Mouse (Mus musculus) testis, adult 2 months (tissue): ENCODE measurements around the gene Hacl1. TPM values are rescaled to one million over a fixed set of nuclear protein-coding genes. Genes with fewer than 3 reads are reported as not detected.

Experiments
- H3K27ac ChIP-seq: fragments of 200-500 bp; 2 replicates; pipeline ENCODE4 v1.5.1; 2012; ENCODE audit warnings: low read depth, low read length; ENCODE audit not compliant: control insufficient read depth, insufficient read depth
- H3K27me3 ChIP-seq: fragments of 200-500 bp; 2 replicates; pipeline ENCODE4 v1.6.1; 2012; ENCODE audit warnings: mild to moderate bottlenecking, low read length, moderate library complexity; ENCODE audit not compliant: control insufficient read depth, insufficient read depth
- H3K36me3 ChIP-seq: fragments of 200-500 bp; 2 replicates; pipeline ENCODE4 v1.6.1; 2012; ENCODE audit warnings: mild to moderate bottlenecking, low read length; ENCODE audit not compliant: control insufficient read depth, insufficient read depth
- H3K4me1 ChIP-seq: fragments of 200-500 bp; 2 replicates; pipeline ENCODE4 v1.6.1; 2012; ENCODE audit warnings: low read length; ENCODE audit not compliant: control insufficient read depth, insufficient read depth
- H3K4me3 ChIP-seq: fragments of 200-500 bp; 2 replicates; pipeline ENCODE4 v1.5.1; 2012; ENCODE audit warnings: low read depth, mild to moderate bottlenecking, low read length, moderate library complexity, mixed read lengths; ENCODE audit not compliant: control insufficient read depth
- CTCF ChIP-seq: fragments of 200-500 bp; IDR thresholded peaks from 2 replicates; pipeline ENCODE4 v1.5.1; 2012; ENCODE audit warnings: low read depth, mild to moderate bottlenecking, inconsistent platforms, low read length, moderate library complexity; ENCODE audit not compliant: control insufficient read depth, insufficient read depth, insufficient replicate concordance
- POLR2A ChIP-seq: fragments of 200-500 bp; IDR thresholded peaks from 2 replicates; pipeline ENCODE4 v1.6.1; 2012; ENCODE audit warnings: low read depth, mild to moderate bottlenecking, inconsistent platforms, low read length, moderate library complexity; ENCODE audit not compliant: control insufficient read depth
- polyA plus RNA-seq: library from polyadenylated mRNA; depleted of rRNA; stranded (reverse); fragments of >200 nt; gene quantifications from 2 replicates; pipeline ENCODE4 v1.2.3, GENCODE M21; 2012; rRNA removed

Hacl1 gene
- polyA plus RNA-seq: 11.3 and 15.1 TPM in 2 replicates

GRCm38 (mm10) chr14:31640890-31641505 lies at the start of gene Hacl1, which contains the start of gene Btd:
Hacl1 (minus strand) TSS chr14:31641286.
Btd (plus strand) TSS chr14:31641028.
- peak; percentile 50; the same call in 1 of the 2 replicates for TF ChIP-seq POLR2A
- no peak for TF ChIP-seq CTCF
- Histone ChIP-seq H3K27me3 (no peaks in the 10 kb centered on the region), H3K4me1 (peaks cover 2% of the 10 kb centered on the region; the same call in 1 of the 2 replicates), H3K36me3 (no peaks in the 10 kb centered on the region), H3K27ac (peak within 1 kb of the TSS; percentile 88), H3K4me3 (peak within 1 kb of the TSS; percentile 95)

- H3K4me3 ChIP-seq: no peak overlapping the region
- TF ChIP-seq POLR2A (no peak), CTCF (no peak)
- no peaks in the 10 kb centered on the region for H3K36me3 ChIP-seq
- H3K27me3 ChIP-seq: no peaks in the 10 kb centered on the region
- H3K27ac ChIP-seq: no peak overlapping the region
- H3K4me1 ChIP-seq: no peaks in the 10 kb centered on the region
Observed at GRCm38 (mm10) chr14:31686231-31686630, 45.1 kb upstream of the Hacl1 start.

- H3K27me3 ChIP-seq: no peaks in the 10 kb centered on the region
- no peaks in the 10 kb centered on the region for H3K4me1 ChIP-seq
- no peak overlapping the region for H3K27ac ChIP-seq
- TF ChIP-seq CTCF (no peak), POLR2A (no peak)
- no peaks in the 10 kb centered on the region for H3K36me3 ChIP-seq
- H3K4me3 ChIP-seq: no peak overlapping the region
Observed at GRCm38 (mm10) chr14:31685680-31686079, 44.6 kb upstream of the Hacl1 start.

- Histone ChIP-seq H3K36me3 (no peaks in the 10 kb centered on the region), H3K27me3 (no peaks in the 10 kb centered on the region), H3K4me3 (no peak overlapping the region), H3K27ac (no peak overlapping the region), H3K4me1 (no peaks in the 10 kb centered on the region)
- TF ChIP-seq CTCF (no peak), POLR2A (no peak)
Observed at GRCm38 (mm10) chr14:31684343-31685040, 43.4 kb upstream of the Hacl1 start.

GRCm38 (mm10) chr14:31683610-31684009 lies 42.5 kb upstream of the Hacl1 start:
- Histone ChIP-seq H3K27me3 (no peaks in the 10 kb centered on the region), H3K36me3 (no peaks in the 10 kb centered on the region), H3K27ac (no peak overlapping the region), H3K4me3 (no peak overlapping the region), H3K4me1 (no peaks in the 10 kb centered on the region)
- TF ChIP-seq POLR2A (no peak), CTCF (no peak)

GRCm38 (mm10) chr14:31681931-31682555 lies 41.0 kb upstream of the Hacl1 start:
- H3K27ac ChIP-seq: no peak overlapping the region
- H3K4me3 ChIP-seq: no peak overlapping the region
- no peaks in the 10 kb centered on the region for H3K27me3 ChIP-seq
- TF ChIP-seq CTCF (no peak), POLR2A (no peak)
- no peaks in the 10 kb centered on the region for H3K4me1 ChIP-seq
- no peaks in the 10 kb centered on the region for H3K36me3 ChIP-seq

- Histone ChIP-seq H3K4me1 (no peaks in the 10 kb centered on the region), H3K4me3 (no peak overlapping the region), H3K27ac (no peak overlapping the region), H3K36me3 (no peaks in the 10 kb centered on the region), H3K27me3 (no peaks in the 10 kb centered on the region)
- no peak for TF ChIP-seq POLR2A
- TF ChIP-seq CTCF: no peak
Observed at GRCm38 (mm10) chr14:31681291-31681690, 40.2 kb upstream of the Hacl1 start.
